Mouse (Mus musculus): Measurements from ENCODE around the gene Ferd3l. TPM values are rescaled to one million over a fixed set of nuclear protein-coding genes. Genes with fewer than 3 reads are reported as not detected.

Ferd3l gene
- not detected in 2 replicates for polyA plus RNA-seq (2016; fragmentation: Nextera tagmentation; extraction: Ambion mirVana)

GRCm38 (mm10) chr12:33928331-33929192 lies at the start of gene Ferd3l:
TSS of gene Ferd3l (plus strand) at chr12:33928425.
- H3K4me2 ChIP-seq, result peak within 1 kb of the TSS; percentile 64
- no peak within 1 kb of the TSS for H3K9ac ChIP-seq
- H3K27me3 ChIP-seq (replicated peaks), result peaks cover 35% of the 10 kb centered on the region
- H3K4me3 ChIP-seq, result peak within 1 kb of the TSS; percentile 38
- no peak for ATAC-seq (ENCODE audit: insufficient number of reproducible peaks, low FRiP score)
- H3K27ac ChIP-seq (ENCODE audit: poor library complexity, severe bottlenecking), result no peak within 1 kb of the TSS
- H3K9me3 ChIP-seq (replicated peaks), result no peaks in the 10 kb centered on the region
- H3K4me1 ChIP-seq (replicated peaks), result peaks cover 18% of the 10 kb centered on the region
- WGBS, result under 1% methylated on average over 39 of the region's 39 CpGs
- no peaks in the 10 kb centered on the region for H3K36me3 ChIP-seq

- 48% methylated on average over 2 of the region's 2 CpGs for WGBS
- Histone ChIP-seq H3K4me2 (no peak overlapping the region), H3K36me3 (no peaks in the 10 kb centered on the region), H3K9me3 (replicated peaks) (peaks cover under 1% of the 10 kb centered on the region; the same call in 1 of the 2 replicates), H3K9ac (no peak overlapping the region), H3K27ac (ENCODE audit: poor library complexity, severe bottlenecking) (no peak overlapping the region), H3K4me3 (no peak overlapping the region), H3K4me1 (replicated peaks) (0 out of 2 replicates have a peak, but pooled peaks cover 4% of the 10 kb centered on the region), H3K27me3 (replicated peaks) (no peaks in the 10 kb centered on the region)
- ATAC-seq (ENCODE audit: insufficient number of reproducible peaks, low FRiP score), result no peak
Measured at GRCm38 (mm10) chr12:33893956-33894355, 34.3 kb upstream of the Ferd3l start.

GRCm38 (mm10) chr12:33894621-33895020 lies 33.6 kb upstream of the Ferd3l start:
- no peak overlapping the region for H3K27ac ChIP-seq (ENCODE audit: poor library complexity, severe bottlenecking)
- WGBS, result 73% methylated on average over 1 of the region's 1 CpGs
- H3K9me3 ChIP-seq (replicated peaks), result no peaks in the 10 kb centered on the region
- no peak overlapping the region for H3K4me2 ChIP-seq
- H3K9ac ChIP-seq, result no peak overlapping the region
- no peaks in the 10 kb centered on the region for H3K27me3 ChIP-seq (replicated peaks)
- ATAC-seq (ENCODE audit: insufficient number of reproducible peaks, low FRiP score), result no peak
- no peaks in the 10 kb centered on the region for H3K36me3 ChIP-seq
- 0 out of 2 replicates have a peak, but pooled peaks cover 4% of the 10 kb centered on the region for H3K4me1 ChIP-seq (replicated peaks)
- H3K4me3 ChIP-seq, result no peak overlapping the region

- H3K36me3 ChIP-seq, result no peaks in the 10 kb centered on the region
- no peak overlapping the region for H3K4me3 ChIP-seq
- peaks cover 35% of the 10 kb centered on the region for H3K27me3 ChIP-seq (replicated peaks)
- no peaks in the 10 kb centered on the region for H3K9me3 ChIP-seq (replicated peaks)
- WGBS, result 12% methylated on average over 3 of the region's 3 CpGs
- no peak overlapping the region for H3K4me2 ChIP-seq
- no peak for ATAC-seq (ENCODE audit: insufficient number of reproducible peaks, low FRiP score)
- H3K27ac ChIP-seq (ENCODE audit: poor library complexity, severe bottlenecking), result no peak overlapping the region
- no peak overlapping the region for H3K9ac ChIP-seq
- peaks cover 18% of the 10 kb centered on the region for H3K4me1 ChIP-seq (replicated peaks)
Measured at GRCm38 (mm10) chr12:33926751-33927150, 1.5 kb upstream of the Ferd3l start.

- 4% methylated on average over 15 of the region's 15 CpGs for whole genome bisulfite sequencing
- Histone ChIP-seq H3K9ac (no peak overlapping the region), H3K36me3 (no peaks in the 10 kb centered on the region), H3K27me3 (replicated peaks) (peaks cover 35% of the 10 kb centered on the region), H3K4me3 (no peak overlapping the region), H3K9me3 (replicated peaks) (no peaks in the 10 kb centered on the region), H3K4me2 (no peak overlapping the region; the same call in 1 of the 2 replicates), H3K27ac (ENCODE audit: poor library complexity, severe bottlenecking) (no peak overlapping the region), H3K4me1 (replicated peaks) (peaks cover 18% of the 10 kb centered on the region)
- no peak for ATAC-seq (ENCODE audit: insufficient number of reproducible peaks, low FRiP score)
Measured at GRCm38 (mm10) chr12:33927334-33928098, 709 bp upstream of the Ferd3l start.

- H3K9me3 ChIP-seq (replicated peaks), result no peaks in the 10 kb centered on the region
- H3K27me3 ChIP-seq (replicated peaks), result peaks cover 29% of the 10 kb centered on the region
- H3K4me2 ChIP-seq, result no peak overlapping the region
- no peak overlapping the region for H3K4me3 ChIP-seq
- H3K4me1 ChIP-seq (replicated peaks), result peaks cover 15% of the 10 kb centered on the region; the same call in 1 of the 2 replicates
- no peaks in the 10 kb centered on the region for H3K36me3 ChIP-seq
- no peak overlapping the region for H3K9ac ChIP-seq
- WGBS, result 8% methylated on average over 3 of the region's 3 CpGs
- ATAC-seq (ENCODE audit: insufficient number of reproducible peaks, low FRiP score), result no peak
- H3K27ac ChIP-seq (ENCODE audit: poor library complexity, severe bottlenecking), result no peak overlapping the region
Measured at GRCm38 (mm10) chr12:33952843-33953242, 24.6 kb downstream of the Ferd3l start.

- ATAC-seq (ENCODE audit: insufficient number of reproducible peaks, low FRiP score), result no peak
- WGBS, result 21% methylated on average over 8 of the region's 8 CpGs
- Histone ChIP-seq H3K4me1 (replicated peaks) (peaks cover 22% of the 10 kb centered on the region; the same call in 1 of the 2 replicates), H3K4me2 (no peak overlapping the region), H3K9me3 (replicated peaks) (no peaks in the 10 kb centered on the region), H3K36me3 (no peaks in the 10 kb centered on the region), H3K27ac (ENCODE audit: poor library complexity, severe bottlenecking) (no peak overlapping the region), H3K27me3 (replicated peaks) (peaks cover 41% of the 10 kb centered on the region), H3K4me3 (no peak overlapping the region), H3K9ac (no peak overlapping the region)
Measured at GRCm38 (mm10) chr12:33954931-33955565, 26.8 kb downstream of the Ferd3l start.

- peaks cover 22% of the 10 kb centered on the region; the same call in 1 of the 2 replicates for H3K4me1 ChIP-seq (replicated peaks)
- H3K36me3 ChIP-seq, result no peaks in the 10 kb centered on the region
- no peaks in the 10 kb centered on the region for H3K9me3 ChIP-seq (replicated peaks)
- no peak for ATAC-seq (ENCODE audit: insufficient number of reproducible peaks, low FRiP score)
- peaks cover 41% of the 10 kb centered on the region for H3K27me3 ChIP-seq (replicated peaks)
- peak overlapping the region; percentile 55 for H3K9ac ChIP-seq
- H3K27ac ChIP-seq (ENCODE audit: poor library complexity, severe bottlenecking), result peak overlapping the region; percentile 65; the same call in 1 of the 2 replicates
- peak overlapping the region; percentile 35 for H3K4me3 ChIP-seq
- WGBS, result 5% methylated on average over 28 of the region's 28 CpGs
- peak overlapping the region; percentile 61 for H3K4me2 ChIP-seq
Measured at GRCm38 (mm10) chr12:33955606-33956295, 27.5 kb downstream of the Ferd3l start.

- ATAC-seq (ENCODE audit: insufficient number of reproducible peaks, low FRiP score), result peak; percentile 30; the same call in 1 of the 2 replicates
- H3K36me3 ChIP-seq, result no peaks in the 10 kb centered on the region
- H3K4me1 ChIP-seq (replicated peaks), result peaks cover 22% of the 10 kb centered on the region; the same call in 1 of the 2 replicates
- H3K9me3 ChIP-seq (replicated peaks), result no peaks in the 10 kb centered on the region
- H3K4me2 ChIP-seq, result peak overlapping the region; percentile 89
- peak overlapping the region; percentile 87 for H3K9ac ChIP-seq
- under 1% methylated on average over 35 of the region's 43 CpGs for WGBS
- H3K27ac ChIP-seq (ENCODE audit: poor library complexity, severe bottlenecking), result peak overlapping the region; percentile 78
- H3K27me3 ChIP-seq (replicated peaks), result peaks cover 46% of the 10 kb centered on the region
- peak overlapping the region; percentile 69 for H3K4me3 ChIP-seq
Measured at GRCm38 (mm10) chr12:33956576-33957399, 28.6 kb downstream of the Ferd3l start.
